Mouse (Mus musculus): Measurements from ENCODE around the gene Pim2. TPM values are rescaled to one million over a fixed set of nuclear protein-coding genes. Genes with fewer than 3 reads are reported as not detected.

The Pim2 gene
- polyA plus RNA-seq, 1 experiment, result 14.5 TPM

GRCm38 (mm10) chrX:7859191-7859753 is 18.8 kb upstream of the Pim2 start:
- Histone ChIP-seq H3K36me3 (ENCODE audit: control insufficient read depth, insufficient read depth, low read length) (peaks cover 5% of the 10 kb centered on the region), H3K27me3 (ENCODE audit: control insufficient read depth, insufficient read depth, low read length) (no peaks in the 10 kb centered on the region), H3K4me1 (ENCODE audit: control insufficient read depth, insufficient read depth, insufficient read length, low read length) (0 out of 2 replicates have a peak, but pooled peaks cover 2% of the 10 kb centered on the region), H3K4me3 (ENCODE audit: low read depth, low read length) (no peak overlapping the region), H3K27ac (ENCODE audit: insufficient read depth, low read depth, low read length) (no peak overlapping the region)
- WGBS, result 85% methylated on average over 3 of the region's 3 CpGs
- TF ChIP-seq CTCF (IDR thresholded peaks at IDR 0.05; ENCODE audit: extremely low read depth, insufficient read length, insufficient replicate concordance, low read depth, low read length) (no peak), POLR2A (IDR thresholded peaks at IDR 0.05; ENCODE audit: low read depth, low read length) (no peak)

GRCm38 (mm10) chrX:7863181-7863580 is 14.9 kb upstream of the Pim2 start:
- Histone ChIP-seq H3K27me3 (ENCODE audit: control insufficient read depth, insufficient read depth, low read length) (no peaks in the 10 kb centered on the region), H3K4me1 (ENCODE audit: control insufficient read depth, insufficient read depth, insufficient read length, low read length) (0 out of 2 replicates have a peak, but pooled peaks cover 2% of the 10 kb centered on the region), H3K27ac (ENCODE audit: insufficient read depth, low read depth, low read length) (no peak overlapping the region), H3K4me3 (ENCODE audit: low read depth, low read length) (no peak overlapping the region), H3K36me3 (ENCODE audit: control insufficient read depth, insufficient read depth, low read length) (peaks cover 15% of the 10 kb centered on the region)
- TF ChIP-seq CTCF (IDR thresholded peaks at IDR 0.05; ENCODE audit: extremely low read depth, insufficient read length, insufficient replicate concordance, low read depth, low read length) (no peak), POLR2A (IDR thresholded peaks at IDR 0.05; ENCODE audit: low read depth, low read length) (no peak)
- 81% methylated on average over 1 of the region's 1 CpGs for WGBS

GRCm38 (mm10) chrX:7864551-7864950 is 13.5 kb upstream of the Pim2 start:
- H3K36me3 ChIP-seq (ENCODE audit: control insufficient read depth, insufficient read depth, low read length), result peaks cover 17% of the 10 kb centered on the region
- no peaks in the 10 kb centered on the region for H3K27me3 ChIP-seq (ENCODE audit: control insufficient read depth, insufficient read depth, low read length)
- peak overlapping the region; percentile 51; the same call in 1 of the 2 replicates for H3K27ac ChIP-seq (ENCODE audit: insufficient read depth, low read depth, low read length)
- no peak overlapping the region for H3K4me3 ChIP-seq (ENCODE audit: low read depth, low read length)
- WGBS, result 70% methylated on average over 3 of the region's 3 CpGs
- H3K4me1 ChIP-seq (ENCODE audit: control insufficient read depth, insufficient read depth, insufficient read length, low read length), result 0 out of 2 replicates have a peak, but pooled peaks cover 2% of the 10 kb centered on the region
- TF ChIP-seq POLR2A (IDR thresholded peaks at IDR 0.05; ENCODE audit: low read depth, low read length) (no peak), CTCF (IDR thresholded peaks at IDR 0.05; ENCODE audit: extremely low read depth, insufficient read length, insufficient replicate concordance, low read depth, low read length) (no peak)

- H3K4me1 ChIP-seq (ENCODE audit: control insufficient read depth, insufficient read depth, insufficient read length, low read length), result 0 out of 2 replicates have a peak, but pooled peaks cover 2% of the 10 kb centered on the region
- no peak overlapping the region for H3K4me3 ChIP-seq (ENCODE audit: low read depth, low read length)
- H3K27ac ChIP-seq (ENCODE audit: insufficient read depth, low read depth, low read length), result peak overlapping the region; percentile 51; the same call in 1 of the 2 replicates
- TF ChIP-seq POLR2A (IDR thresholded peaks at IDR 0.05; ENCODE audit: low read depth, low read length), result no peak
- TF ChIP-seq CTCF (IDR thresholded peaks at IDR 0.05; ENCODE audit: extremely low read depth, insufficient read length, insufficient replicate concordance, low read depth, low read length), result no peak
- peaks cover 17% of the 10 kb centered on the region for H3K36me3 ChIP-seq (ENCODE audit: control insufficient read depth, insufficient read depth, low read length)
- H3K27me3 ChIP-seq (ENCODE audit: control insufficient read depth, insufficient read depth, low read length), result no peaks in the 10 kb centered on the region
- 59% methylated on average over 2 of the region's 2 CpGs for WGBS
These were observed 12.7 kb upstream of the Pim2 start for GRCm38 (mm10) chrX:7865343-7865742.

- Histone ChIP-seq H3K27ac (ENCODE audit: insufficient read depth, low read depth, low read length) (no peak overlapping the region), H3K4me1 (ENCODE audit: control insufficient read depth, insufficient read depth, insufficient read length, low read length) (0 out of 2 replicates have a peak, but pooled peaks cover 2% of the 10 kb centered on the region), H3K4me3 (ENCODE audit: low read depth, low read length) (no peak overlapping the region), H3K27me3 (ENCODE audit: control insufficient read depth, insufficient read depth, low read length) (no peaks in the 10 kb centered on the region), H3K36me3 (ENCODE audit: control insufficient read depth, insufficient read depth, low read length) (peaks cover 17% of the 10 kb centered on the region)
- TF ChIP-seq CTCF (IDR thresholded peaks at IDR 0.05; ENCODE audit: extremely low read depth, insufficient read length, insufficient replicate concordance, low read depth, low read length), result no peak
- no peak for TF ChIP-seq POLR2A (IDR thresholded peaks at IDR 0.05; ENCODE audit: low read depth, low read length)
- WGBS, result 48% methylated on average over 2 of the region's 2 CpGs
These were observed 12.3 kb upstream of the Pim2 start for GRCm38 (mm10) chrX:7865786-7866185.

- Histone ChIP-seq H3K27ac (ENCODE audit: insufficient read depth, low read depth, low read length) (no peak overlapping the region), H3K27me3 (ENCODE audit: control insufficient read depth, insufficient read depth, low read length) (no peaks in the 10 kb centered on the region), H3K4me1 (ENCODE audit: control insufficient read depth, insufficient read depth, insufficient read length, low read length) (no peaks in the 10 kb centered on the region), H3K4me3 (ENCODE audit: low read depth, low read length) (no peak overlapping the region), H3K36me3 (ENCODE audit: control insufficient read depth, insufficient read depth, low read length) (peaks cover 21% of the 10 kb centered on the region)
- TF ChIP-seq POLR2A (IDR thresholded peaks at IDR 0.05; ENCODE audit: low read depth, low read length), result no peak
- no peak for TF ChIP-seq CTCF (IDR thresholded peaks at IDR 0.05; ENCODE audit: extremely low read depth, insufficient read length, insufficient replicate concordance, low read depth, low read length)
- 95% methylated on average over 1 of the region's 1 CpGs for WGBS
These were observed 10.9 kb upstream of the Pim2 start for GRCm38 (mm10) chrX:7867141-7867540.

- Histone ChIP-seq H3K27me3 (ENCODE audit: control insufficient read depth, insufficient read depth, low read length) (no peaks in the 10 kb centered on the region), H3K27ac (ENCODE audit: insufficient read depth, low read depth, low read length) (no peak overlapping the region), H3K4me1 (ENCODE audit: control insufficient read depth, insufficient read depth, insufficient read length, low read length) (no peaks in the 10 kb centered on the region), H3K4me3 (ENCODE audit: low read depth, low read length) (no peak overlapping the region), H3K36me3 (ENCODE audit: control insufficient read depth, insufficient read depth, low read length) (peaks cover 33% of the 10 kb centered on the region)
- WGBS, result 52% methylated on average over 2 of the region's 2 CpGs
- TF ChIP-seq CTCF (IDR thresholded peaks at IDR 0.05; ENCODE audit: extremely low read depth, insufficient read length, insufficient replicate concordance, low read depth, low read length), result no peak
- TF ChIP-seq POLR2A (IDR thresholded peaks at IDR 0.05; ENCODE audit: low read depth, low read length), result no peak
These were observed 9.6 kb upstream of the Pim2 start for GRCm38 (mm10) chrX:7868506-7868905.

All from small intestine, adult 2 months (tissue).